Mouse (Mus musculus): ENCODE data around the gene C2cd5. TPM values are rescaled to one million over a fixed set of nuclear protein-coding genes. Genes with fewer than 3 reads are reported as not detected.

The C2cd5 gene
- polyA plus RNA-seq, 1 experiment = 96.5 TPM

- H3K27ac ChIP-seq (ENCODE audit: insufficient read depth, low read length) = no peak overlapping the region
- H3K4me1 ChIP-seq (ENCODE audit: control insufficient read depth, insufficient read depth, low read length) = no peaks in the 10 kb centered on the region; the same call in 1 of the 2 replicates
- no peak overlapping the region for H3K4me3 ChIP-seq (ENCODE audit: insufficient read depth, low read length)
- TF ChIP-seq POLR2A (IDR thresholded peaks at IDR 0.05; ENCODE audit: extremely low read depth, insufficient read depth, low read length) (no peak), CTCF (IDR thresholded peaks at IDR 0.05; ENCODE audit: extremely low read depth, insufficient read depth, low read length) (no peak)
Measured at GRCm38 (mm10) chr6:143105766-143106165, 5.8 kb upstream of the C2cd5 start.

GRCm38 (mm10) chr6:143103981-143104680, 4.2 kb upstream of the C2cd5 start:
- Histone ChIP-seq H3K4me3 (ENCODE audit: insufficient read depth, low read length) (no peak overlapping the region), H3K4me1 (ENCODE audit: control insufficient read depth, insufficient read depth, low read length) (no peaks in the 10 kb centered on the region; the same call in 1 of the 2 replicates), H3K27ac (ENCODE audit: insufficient read depth, low read length) (no peak overlapping the region)
- TF ChIP-seq CTCF (IDR thresholded peaks at IDR 0.05; ENCODE audit: extremely low read depth, insufficient read depth, low read length) = no peak
- TF ChIP-seq POLR2A (IDR thresholded peaks at IDR 0.05; ENCODE audit: extremely low read depth, insufficient read depth, low read length) = no peak

- no peak overlapping the region for H3K27ac ChIP-seq (ENCODE audit: insufficient read depth, low read length)
- peaks cover 7% of the 10 kb centered on the region for H3K4me1 ChIP-seq (ENCODE audit: control insufficient read depth, insufficient read depth, low read length)
- peak overlapping the region; percentile 89 for H3K4me3 ChIP-seq (ENCODE audit: insufficient read depth, low read length)
- TF ChIP-seq POLR2A (IDR thresholded peaks at IDR 0.05; ENCODE audit: extremely low read depth, insufficient read depth, low read length) (no peak), CTCF (IDR thresholded peaks at IDR 0.05; ENCODE audit: extremely low read depth, insufficient read depth, low read length) (no peak)
Measured at GRCm38 (mm10) chr6:143100478-143101115, 656 bp upstream of the C2cd5 start.

- Histone ChIP-seq H3K4me3 (ENCODE audit: insufficient read depth, low read length) (peak overlapping the region; percentile 89), H3K4me1 (ENCODE audit: control insufficient read depth, insufficient read depth, low read length) (peaks cover 7% of the 10 kb centered on the region), H3K27ac (ENCODE audit: insufficient read depth, low read length) (peak overlapping the region; percentile 47)
- no peak for TF ChIP-seq CTCF (IDR thresholded peaks at IDR 0.05; ENCODE audit: extremely low read depth, insufficient read depth, low read length)
- TF ChIP-seq POLR2A (IDR thresholded peaks at IDR 0.05; ENCODE audit: extremely low read depth, insufficient read depth, low read length) = no peak
Measured at GRCm38 (mm10) chr6:143099281-143099680, 660 bp downstream of the C2cd5 start.

- Histone ChIP-seq H3K27ac (ENCODE audit: insufficient read depth, low read length) (no peak overlapping the region), H3K4me3 (ENCODE audit: insufficient read depth, low read length) (no peak overlapping the region), H3K4me1 (ENCODE audit: control insufficient read depth, insufficient read depth, low read length) (peaks cover 7% of the 10 kb centered on the region)
- no peak for TF ChIP-seq CTCF (IDR thresholded peaks at IDR 0.05; ENCODE audit: extremely low read depth, insufficient read depth, low read length)
- no peak for TF ChIP-seq POLR2A (IDR thresholded peaks at IDR 0.05; ENCODE audit: extremely low read depth, insufficient read depth, low read length)
Measured at GRCm38 (mm10) chr6:143095126-143095525, 4.8 kb downstream of the C2cd5 start.

- TF ChIP-seq POLR2A (IDR thresholded peaks at IDR 0.05; ENCODE audit: extremely low read depth, insufficient read depth, low read length) (no peak), CTCF (IDR thresholded peaks at IDR 0.05; ENCODE audit: extremely low read depth, insufficient read depth, low read length) (no peak)
- peaks cover 5% of the 10 kb centered on the region for H3K4me1 ChIP-seq (ENCODE audit: control insufficient read depth, insufficient read depth, low read length)
- H3K27ac ChIP-seq (ENCODE audit: insufficient read depth, low read length) = no peak overlapping the region
- no peak overlapping the region for H3K4me3 ChIP-seq (ENCODE audit: insufficient read depth, low read length)
Measured at GRCm38 (mm10) chr6:143092856-143093255, 7.1 kb downstream of the C2cd5 start.

- no peak overlapping the region for H3K27ac ChIP-seq (ENCODE audit: insufficient read depth, low read length)
- no peak overlapping the region for H3K4me3 ChIP-seq (ENCODE audit: insufficient read depth, low read length)
- peaks cover 4% of the 10 kb centered on the region for H3K4me1 ChIP-seq (ENCODE audit: control insufficient read depth, insufficient read depth, low read length)
- TF ChIP-seq POLR2A (IDR thresholded peaks at IDR 0.05; ENCODE audit: extremely low read depth, insufficient read depth, low read length) (no peak), CTCF (IDR thresholded peaks at IDR 0.05; ENCODE audit: extremely low read depth, insufficient read depth, low read length) (no peak)
Measured at GRCm38 (mm10) chr6:143091076-143091475, 8.9 kb downstream of the C2cd5 start.

GRCm38 (mm10) chr6:143087332-143087731, 12.6 kb downstream of the C2cd5 start:
- peaks cover 2% of the 10 kb centered on the region; the same call in 1 of the 2 replicates for H3K4me1 ChIP-seq (ENCODE audit: control insufficient read depth, insufficient read depth, low read length)
- H3K27ac ChIP-seq (ENCODE audit: insufficient read depth, low read length) = no peak overlapping the region
- TF ChIP-seq POLR2A (IDR thresholded peaks at IDR 0.05; ENCODE audit: extremely low read depth, insufficient read depth, low read length) = no peak
- TF ChIP-seq CTCF (IDR thresholded peaks at IDR 0.05; ENCODE audit: extremely low read depth, insufficient read depth, low read length) = no peak
- no peak overlapping the region for H3K4me3 ChIP-seq (ENCODE audit: insufficient read depth, low read length)

GRCm38 (mm10) chr6:143085898-143086297, 14.0 kb downstream of the C2cd5 start:
- Histone ChIP-seq H3K4me3 (ENCODE audit: insufficient read depth, low read length) (no peak overlapping the region), H3K27ac (ENCODE audit: insufficient read depth, low read length) (no peak overlapping the region), H3K4me1 (ENCODE audit: control insufficient read depth, insufficient read depth, low read length) (peaks cover 2% of the 10 kb centered on the region; the same call in 1 of the 2 replicates)
- TF ChIP-seq POLR2A (IDR thresholded peaks at IDR 0.05; ENCODE audit: extremely low read depth, insufficient read depth, low read length) (no peak), CTCF (IDR thresholded peaks at IDR 0.05; ENCODE audit: extremely low read depth, insufficient read depth, low read length) (no peak)
